Mouse (Mus musculus) liver, embryonic 11.5 days (tissue): ENCODE results near the gene Kat5. TPM values are rescaled to one million over a fixed set of nuclear protein-coding genes. Genes with fewer than 3 reads are reported as not detected.

Experiments used
- ATAC-seq: fragments of 200-750 bp; cut with Nextera tagmentation; replicated peaks from 2 replicates; pipeline ENCODE4 v1.8.0; 2017; ENCODE audit warnings: moderate number of reproducible peaks, mild to moderate bottlenecking, moderate TSS enrichment, moderate library complexity; ENCODE audit not compliant: low FRiP score
- DNase-seq: peaks from one replicate; pipeline ENCODE4 v3.0.0-alpha.2; 2017; ENCODE audit warnings: low spot score
- H3K27ac ChIP-seq: fragments of 300-500 bp; sonication (generic); 2 replicates; pipeline ENCODE4 v1.5.1; 2014; ENCODE audit warnings: mild to moderate bottlenecking, low read depth, low read length, control low read depth
- H3K27me3 ChIP-seq: fragments of 300-500 bp; sonication (generic); replicated peaks from 2 replicates; pipeline ENCODE4 v1.6.1; 2014; ENCODE audit warnings: low read length, mixed read lengths; ENCODE audit not compliant: control insufficient read depth, insufficient read depth
- H3K36me3 ChIP-seq: fragments of 300-500 bp; sonication (generic); 2 replicates; pipeline ENCODE4 v1.6.1; 2014; ENCODE audit warnings: mild to moderate bottlenecking, low read length, moderate library complexity, mixed read lengths; ENCODE audit not compliant: control insufficient read depth, insufficient read depth
- H3K4me1 ChIP-seq: fragments of 300-500 bp; sonication (generic); replicated peaks from 2 replicates; pipeline ENCODE4 v1.6.1; 2014; ENCODE audit warnings: low read length, mixed read lengths; ENCODE audit not compliant: control insufficient read depth, insufficient read depth
- H3K4me2 ChIP-seq: fragments of 300-500 bp; sonication (generic); 2 replicates; pipeline ENCODE4 v1.6.1; 2014; ENCODE audit warnings: mild to moderate bottlenecking, control low read depth, moderate library complexity
- H3K4me3 ChIP-seq: fragments of 300-500 bp; sonication (generic); 2 replicates; pipeline ENCODE4 v1.5.1; 2014; ENCODE audit warnings: low read depth, low read length, control low read depth
- H3K9ac ChIP-seq: fragments of 300-500 bp; sonication (generic); 2 replicates; pipeline ENCODE4 v1.6.1; 2014; ENCODE audit warnings: low read depth, low read length, control low read depth
- H3K9me3 ChIP-seq: fragments of 300-500 bp; sonication (generic); 2 replicates; pipeline ENCODE4 v1.6.1; 2016; ENCODE audit warnings: low read length, inconsistent platforms, mixed read lengths; ENCODE audit not compliant: control insufficient read depth
- WGBS: fragments of 180-500 bp; shearing (Covaris S2); extraction: QIAGEN DNeasy Blood & Tissue Kit; methylation state at CpG from one replicate; pipeline ENCODE4 v1.1.7; 2014; 5-methylcytosine and 5-hydroxymethylcytosine counted together
- polyA plus RNA-seq: library from polyadenylated mRNA; unstranded; fragments of >200 nt; fragmentation: Nextera tagmentation; extraction: Ambion mirVana; gene quantifications from 2 replicates; pipeline ENCODE4 v1.2.1, GENCODE M21; 2014

The Kat5 gene
- 24.0 and 28.0 TPM in 2 replicates for polyA plus RNA-seq

DNA sequence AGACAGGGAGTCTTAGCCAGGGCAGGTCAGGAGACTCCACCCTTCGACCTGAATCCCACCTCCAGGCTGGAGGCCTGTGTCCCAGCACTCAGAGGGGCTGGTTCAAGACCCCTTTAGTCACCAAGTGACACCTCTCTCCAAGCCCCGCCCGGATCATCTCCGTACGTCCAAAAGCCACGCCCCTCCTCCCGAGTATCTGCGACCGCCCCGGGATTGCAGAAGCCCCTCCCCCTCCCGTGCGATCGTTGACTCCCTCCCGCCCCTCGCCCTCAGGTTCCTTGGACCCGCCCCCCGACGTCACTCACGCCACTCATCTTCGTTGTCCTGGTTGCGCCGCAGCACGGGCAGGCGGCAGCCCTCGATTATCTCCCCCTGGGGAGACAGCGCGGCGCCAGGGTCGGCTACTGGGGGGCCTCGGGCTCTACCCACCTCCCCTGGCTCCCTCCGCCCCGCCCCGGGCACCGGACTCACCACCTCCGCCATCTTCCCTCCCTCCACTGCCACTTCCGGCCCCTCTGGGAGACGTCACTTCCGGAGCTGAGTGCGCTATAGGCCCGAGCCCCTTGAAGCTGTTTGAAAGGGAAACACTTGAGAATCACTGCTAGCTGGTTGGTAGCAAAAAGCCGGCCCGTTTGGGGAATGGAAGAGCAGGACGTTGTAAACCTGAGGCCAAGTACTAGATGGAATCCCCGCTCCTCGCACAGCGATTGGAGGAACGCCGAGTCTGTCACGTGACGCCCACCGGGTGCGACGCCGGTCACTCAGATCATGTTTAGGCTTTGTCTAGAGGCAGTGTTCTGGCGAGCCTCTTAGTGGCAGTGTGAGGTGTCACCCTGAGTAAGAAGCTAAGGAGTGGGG, at the start of gene Kat5:
Gene Kat5 (minus strand): TSS at position 691 of the 858 bp plus-strand sequence.
- ATAC-seq (peak; percentile 87), DNase-seq (peak; percentile 96)
- Histone ChIP-seq H3K4me3 (peak within 1 kb of the TSS; percentile 72), H3K9ac (peak within 1 kb of the TSS; percentile 74), H3K9me3 (no peaks in the 10 kb centered on the region), H3K4me1 (peaks cover 36% of the 10 kb centered on the region), H3K27me3 (no peaks in the 10 kb centered on the region), H3K4me2 (peak within 1 kb of the TSS; percentile 81), H3K36me3 (peaks cover 29% of the 10 kb centered on the region), H3K27ac (peak within 1 kb of the TSS; percentile 92)
- WGBS, result under 1% methylated on average over 54 of the region's 55 CpGs

DNA sequence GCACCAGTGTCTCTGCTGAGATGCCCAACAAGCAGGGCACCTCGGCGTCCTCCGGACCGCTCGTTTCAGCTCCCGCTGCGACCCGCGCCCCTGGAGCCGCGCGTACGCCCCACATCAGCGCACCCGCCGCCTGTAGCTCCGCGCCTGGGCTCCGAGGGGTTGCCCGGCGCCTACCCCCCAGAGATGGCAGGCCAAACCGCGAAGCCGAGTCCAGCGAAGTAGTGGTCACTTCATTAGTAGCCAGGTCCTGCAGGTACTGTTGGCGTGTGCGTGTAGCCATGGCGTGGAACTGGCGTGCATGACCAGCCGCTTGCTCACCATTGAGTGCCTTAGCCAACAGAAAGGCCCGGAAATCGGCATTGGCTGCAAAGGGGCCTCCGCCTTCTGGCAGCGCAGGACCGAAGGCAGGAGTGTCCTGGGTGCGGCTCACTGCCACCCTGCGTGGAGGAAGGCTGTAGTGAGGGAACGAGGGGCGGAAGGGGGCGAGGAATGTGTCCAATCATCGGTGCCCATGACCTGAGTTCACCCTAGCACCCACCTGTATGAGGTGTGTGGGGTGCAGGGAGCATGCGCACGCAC, 44.8 kb upstream of the Kat5 start:
- WGBS, result 54% methylated on average over 43 of the region's 43 CpGs
- H3K27me3 ChIP-seq, result 0 out of 2 replicates have a peak, but pooled peaks cover 3% of the 10 kb centered on the region
- H3K4me2 ChIP-seq, result peak overlapping the region; percentile 74
- peaks cover 16% of the 10 kb centered on the region for H3K4me1 ChIP-seq
- peaks cover 36% of the 10 kb centered on the region for H3K36me3 ChIP-seq
- no peaks in the 10 kb centered on the region for H3K9me3 ChIP-seq
- DNase-seq (no peak), ATAC-seq (no peak)
- no peak overlapping the region for H3K27ac ChIP-seq
- no peak overlapping the region for H3K9ac ChIP-seq
- H3K4me3 ChIP-seq, result peak overlapping the region; percentile 47

DNA sequence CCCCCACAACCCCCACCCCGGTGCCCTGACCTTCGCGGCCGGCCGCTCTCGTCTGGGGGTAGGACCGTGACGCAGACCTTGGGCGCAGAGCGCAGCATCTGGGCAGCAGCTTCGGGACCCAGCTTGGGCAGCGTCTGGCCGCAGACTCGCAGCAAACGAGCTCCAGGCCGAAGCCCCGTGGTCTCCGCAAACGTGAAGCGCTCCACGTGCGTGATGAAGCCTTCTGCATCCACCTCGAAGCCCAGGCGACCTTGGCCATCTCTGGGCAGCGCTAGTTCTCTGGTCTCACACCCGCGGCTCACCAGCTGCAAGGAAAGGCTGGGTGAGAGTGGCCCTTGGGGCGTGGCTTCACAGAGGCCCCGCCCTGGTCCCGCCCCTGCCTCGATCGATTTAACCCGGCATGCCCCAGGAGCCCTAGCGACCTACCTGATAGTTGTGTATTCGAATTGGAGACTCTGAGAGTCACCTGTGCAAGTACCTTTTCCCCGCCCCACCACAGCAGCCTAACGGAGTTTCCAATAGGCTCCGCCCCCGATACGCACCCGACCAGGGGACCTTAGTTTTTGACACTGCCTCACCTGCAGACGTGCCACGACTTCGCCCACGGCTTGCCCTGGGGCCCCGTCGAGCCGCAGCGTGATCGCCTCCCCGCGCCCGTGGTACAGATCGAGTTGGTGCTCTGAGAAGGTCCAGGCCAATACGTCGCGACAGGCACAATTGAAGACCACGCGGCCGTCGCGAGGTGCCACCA, 44.1 kb upstream of the Kat5 start:
- no peaks in the 10 kb centered on the region for H3K9me3 ChIP-seq
- H3K4me3 ChIP-seq, result peak overlapping the region; percentile 47
- H3K9ac ChIP-seq, result 0 out of 2 replicates have a peak overlapping the region, but pooled peaks have one; percentile 18
- H3K36me3 ChIP-seq, result peaks cover 34% of the 10 kb centered on the region
- WGBS, result 55% methylated on average over 62 of the region's 62 CpGs
- H3K27me3 ChIP-seq, result 0 out of 2 replicates have a peak, but pooled peaks cover 3% of the 10 kb centered on the region
- peak; percentile 48; the same call in 1 of the 2 replicates for ATAC-seq
- H3K4me1 ChIP-seq, result peaks cover 18% of the 10 kb centered on the region
- H3K27ac ChIP-seq, result peak overlapping the region; percentile 51
- DNase-seq, result peak; percentile 67
- peak overlapping the region; percentile 74 for H3K4me2 ChIP-seq

DNA sequence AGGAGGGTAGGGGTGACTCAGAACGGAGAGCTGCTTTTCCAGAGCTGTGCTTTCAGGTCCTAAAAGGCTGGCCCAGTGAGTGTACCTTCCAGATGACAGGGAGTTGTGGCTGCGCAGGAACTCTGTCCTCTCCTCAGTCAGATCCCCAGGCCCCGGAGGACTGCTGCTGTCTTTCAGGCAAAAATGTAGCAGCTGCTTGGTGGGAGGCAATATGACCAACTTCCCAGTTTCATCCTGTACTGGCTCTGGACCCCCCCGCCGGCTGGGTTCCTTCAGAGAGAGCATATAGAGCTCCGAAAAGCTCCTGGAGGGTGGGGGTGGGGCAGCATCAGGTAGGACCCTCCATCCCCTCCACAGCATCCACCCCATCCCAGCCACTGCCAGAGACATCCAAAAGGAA, 42.5 kb upstream of the Kat5 start:
- Histone ChIP-seq H3K4me2 (no peak overlapping the region), H3K4me3 (no peak overlapping the region), H3K4me1 (peaks cover 31% of the 10 kb centered on the region), H3K36me3 (peaks cover 30% of the 10 kb centered on the region), H3K27me3 (0 out of 2 replicates have a peak, but pooled peaks cover 3% of the 10 kb centered on the region), H3K9me3 (no peaks in the 10 kb centered on the region), H3K27ac (no peak overlapping the region), H3K9ac (no peak overlapping the region)
- DNase-seq, result no peak
- WGBS, result 86% methylated on average over 6 of the region's 6 CpGs
- no peak for ATAC-seq

DNA sequence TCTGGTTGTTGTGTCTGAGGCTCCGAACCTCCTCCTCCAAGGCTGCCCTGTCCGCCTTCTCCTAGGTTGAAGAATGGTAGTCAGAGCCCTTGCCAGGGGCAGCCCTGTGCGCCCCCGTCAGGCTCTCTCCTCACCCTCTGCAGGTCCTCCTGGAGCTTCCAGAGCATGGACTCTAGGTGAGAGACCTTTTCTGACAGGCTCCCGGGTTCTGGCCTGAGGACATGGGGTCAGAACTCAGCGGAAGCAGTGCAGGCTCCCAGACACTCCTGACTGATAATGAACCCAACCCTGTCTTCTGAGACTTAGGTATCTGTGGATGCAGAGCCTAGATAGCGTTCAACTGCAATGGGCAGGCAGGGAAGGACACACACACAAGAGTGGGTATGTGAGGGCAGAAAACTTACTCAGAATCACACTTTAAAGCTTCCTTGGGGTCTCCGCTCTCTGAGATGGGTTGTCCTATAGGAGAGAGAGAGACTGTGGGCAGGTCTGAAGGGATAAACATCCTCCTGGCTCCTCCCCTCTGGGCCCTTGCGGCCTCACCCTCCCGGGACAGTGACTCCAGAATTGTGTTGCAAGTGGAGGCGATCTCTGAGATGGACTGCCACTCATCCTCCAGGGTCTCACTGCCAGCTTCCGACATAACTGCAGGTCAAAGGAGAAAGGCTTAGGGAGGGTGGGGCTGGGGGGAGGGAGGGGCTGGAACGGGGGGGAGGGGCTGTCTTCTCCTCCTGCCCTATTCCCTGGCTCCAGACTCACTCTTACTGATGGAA, 41.7 kb upstream of the Kat5 start:
- H3K9ac ChIP-seq, result 0 out of 2 replicates have a peak overlapping the region, but pooled peaks have one; percentile 7
- DNase-seq (no peak), ATAC-seq (peak; percentile 50; the same call in 1 of the 2 replicates)
- H3K4me1 ChIP-seq, result peaks cover 31% of the 10 kb centered on the region
- H3K27ac ChIP-seq, result no peak overlapping the region; the same call in 1 of the 2 replicates
- 65% methylated on average over 13 of the region's 13 CpGs for WGBS
- H3K4me3 ChIP-seq, result no peak overlapping the region
- H3K27me3 ChIP-seq, result 0 out of 2 replicates have a peak, but pooled peaks cover 3% of the 10 kb centered on the region
- peaks cover 39% of the 10 kb centered on the region for H3K36me3 ChIP-seq
- no peaks in the 10 kb centered on the region for H3K9me3 ChIP-seq
- H3K4me2 ChIP-seq, result 0 out of 2 replicates have a peak overlapping the region, but pooled peaks have one; percentile 13

DNA sequence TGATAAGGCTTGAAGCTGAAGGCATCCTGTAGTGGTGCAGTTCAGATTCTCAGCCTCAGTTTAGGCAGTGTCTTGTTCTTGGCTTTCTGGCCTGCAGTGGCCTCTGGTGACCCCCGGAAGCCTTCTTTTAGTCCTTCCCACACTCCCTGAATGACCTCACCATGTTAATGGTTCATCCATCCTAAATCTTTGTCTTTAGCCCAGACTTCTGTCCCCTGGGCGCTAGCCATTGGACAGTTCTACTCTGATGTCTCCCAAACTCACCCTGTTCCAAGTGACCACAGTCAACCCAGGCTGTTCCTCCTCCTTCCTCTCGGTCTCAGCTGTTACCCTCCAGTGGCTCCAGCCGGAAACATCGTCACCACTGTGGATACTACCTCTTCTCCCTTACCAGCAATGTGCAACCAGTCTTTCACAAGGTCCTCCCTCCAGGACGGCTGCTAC, 39.3 kb upstream of the Kat5 start:
- Histone ChIP-seq H3K4me1 (peaks cover 31% of the 10 kb centered on the region), H3K4me3 (peak overlapping the region; percentile 25), H3K9ac (peak overlapping the region; percentile 39), H3K9me3 (no peaks in the 10 kb centered on the region), H3K36me3 (peaks cover 52% of the 10 kb centered on the region), H3K27ac (peak overlapping the region; percentile 75), H3K4me2 (peak overlapping the region; percentile 79), H3K27me3 (no peaks in the 10 kb centered on the region)
- 47% methylated on average over 6 of the region's 6 CpGs for WGBS
- ATAC-seq (no peak; the same call in 1 of the 2 replicates), DNase-seq (no peak)

DNA sequence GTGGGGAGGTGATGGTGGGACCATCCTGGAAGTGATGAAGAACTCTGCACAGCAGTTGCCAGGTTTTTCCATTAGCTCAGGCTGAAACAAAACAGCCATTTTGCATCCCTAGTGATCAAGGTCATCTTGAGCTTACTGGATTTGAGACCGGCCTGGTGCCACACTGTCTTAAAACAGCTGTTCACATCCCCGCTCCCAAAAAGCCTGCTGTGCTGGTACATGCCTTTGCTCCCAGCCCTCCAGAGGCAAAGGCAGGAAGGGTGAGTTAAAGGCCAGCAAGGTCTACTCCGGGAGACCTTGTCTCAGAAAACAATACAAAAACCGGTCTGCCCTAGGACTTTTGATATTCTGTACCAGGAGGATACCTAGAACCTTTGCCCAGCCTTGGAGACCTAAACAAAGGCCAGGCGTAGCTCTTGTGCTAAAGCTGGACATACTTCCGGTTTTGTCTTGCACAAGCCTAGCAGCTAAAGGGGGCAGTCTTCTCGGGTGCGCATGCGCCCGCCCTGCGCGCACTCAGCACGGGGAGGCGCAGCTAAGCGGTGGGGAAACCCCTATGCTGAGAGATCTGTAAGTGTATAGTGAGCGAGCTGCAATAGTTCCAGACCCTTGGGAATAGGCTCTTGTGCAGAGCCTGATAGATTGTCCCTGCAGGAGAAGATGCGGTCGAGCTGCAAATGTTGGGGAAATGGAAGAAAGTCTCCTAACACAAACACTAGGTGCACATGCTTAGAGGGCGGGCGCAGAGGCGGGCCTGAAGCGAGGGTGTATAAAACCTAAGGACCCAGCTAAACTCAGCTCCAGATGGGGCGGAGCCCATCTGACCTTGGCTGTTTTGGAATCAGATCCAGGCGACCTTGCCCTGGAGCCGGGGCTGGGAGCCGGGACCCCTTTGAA, 38.6 kb upstream of the Kat5 start:
- H3K4me3 ChIP-seq, result peak overlapping the region; percentile 25
- peaks cover 27% of the 10 kb centered on the region for H3K4me1 ChIP-seq
- peak; percentile 80 for ATAC-seq
- no peaks in the 10 kb centered on the region for H3K9me3 ChIP-seq
- WGBS, result 13% methylated on average over 26 of the region's 26 CpGs
- H3K9ac ChIP-seq, result peak overlapping the region; percentile 39
- H3K36me3 ChIP-seq, result peaks cover 50% of the 10 kb centered on the region
- H3K27me3 ChIP-seq, result no peaks in the 10 kb centered on the region
- peak overlapping the region; percentile 79 for H3K4me2 ChIP-seq
- peak overlapping the region; percentile 75 for H3K27ac ChIP-seq
- DNase-seq, result peak; percentile 82
